Mouse (Mus musculus): Measurements from ENCODE around the gene Cemip2. TPM values are rescaled to one million over a fixed set of nuclear protein-coding genes. Genes with fewer than 3 reads are reported as not detected.

Cemip2 gene
- polyA plus RNA-seq, 1 experiment: 0.58 TPM

DNA sequence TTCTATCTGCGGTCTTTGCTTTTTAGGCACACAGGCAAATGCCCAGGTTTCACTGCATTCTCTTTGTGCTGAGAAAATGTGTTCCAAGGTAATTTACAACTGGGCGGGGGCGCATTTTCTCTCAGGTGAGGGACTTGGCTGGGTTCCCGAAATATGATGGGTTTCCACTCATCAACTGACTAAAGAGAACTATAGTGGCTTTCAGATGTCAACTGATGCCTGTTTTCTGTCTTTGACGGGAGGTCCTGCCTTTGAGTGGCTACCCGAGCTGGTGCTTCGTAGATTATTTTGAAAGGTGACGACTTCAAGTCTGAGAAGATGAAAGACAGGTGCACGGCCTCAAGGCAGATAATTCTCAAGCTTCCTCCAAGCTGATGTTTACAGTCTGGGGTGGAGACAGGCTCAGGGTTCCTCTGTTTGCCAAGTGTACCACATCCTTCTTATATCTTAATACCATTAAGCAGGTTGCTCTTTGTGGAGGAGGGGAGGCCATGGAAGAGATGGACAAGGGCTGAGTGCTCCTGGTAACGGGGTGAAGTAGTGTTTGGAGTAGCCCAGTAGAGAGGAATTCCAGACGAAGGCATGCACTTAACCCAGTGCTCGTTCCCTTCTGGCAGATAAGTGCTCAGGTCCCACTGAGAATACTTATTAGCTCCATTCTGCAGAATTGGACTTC, 80.8 kb downstream of the Cemip2 start:
- TF ChIP-seq POLR2A (IDR thresholded peaks at IDR 0.05; ENCODE audit: control insufficient read depth, low read depth, low read length): no peak
- TF ChIP-seq CTCF (IDR thresholded peaks at IDR 0.05; ENCODE audit: control insufficient read depth, insufficient read depth, insufficient replicate concordance, low read depth, low read length): no peak

GRCm38 (mm10) chr19:21860132-21860531, 82.0 kb downstream of the Cemip2 start:
- Histone ChIP-seq H3K4me1 (ENCODE audit: control insufficient read depth, insufficient read depth, low read length) (no peaks in the 10 kb centered on the region), H3K4me3 (ENCODE audit: control insufficient read depth, low read depth, low read length) (no peak overlapping the region), H3K27ac (ENCODE audit: control insufficient read depth, insufficient read depth, low read depth, low read length) (no peak overlapping the region), H3K27me3 (ENCODE audit: control insufficient read depth, insufficient read depth, low read length) (no peaks in the 10 kb centered on the region), H3K36me3 (ENCODE audit: control insufficient read depth, insufficient read depth, low read length) (no peaks in the 10 kb centered on the region)
- TF ChIP-seq POLR2A (IDR thresholded peaks at IDR 0.05; ENCODE audit: control insufficient read depth, low read depth, low read length) (no peak), CTCF (IDR thresholded peaks at IDR 0.05; ENCODE audit: control insufficient read depth, insufficient read depth, insufficient replicate concordance, low read depth, low read length) (no peak)

More for the DNA sequence above, 80.8 kb downstream of the Cemip2 start:
- no peaks in the 10 kb centered on the region for H3K4me1 ChIP-seq (ENCODE audit: control insufficient read depth, insufficient read depth, low read length)
- no peak overlapping the region for H3K27ac ChIP-seq (ENCODE audit: control insufficient read depth, insufficient read depth, low read depth, low read length)
- no peaks in the 10 kb centered on the region for H3K27me3 ChIP-seq (ENCODE audit: control insufficient read depth, insufficient read depth, low read length)
- H3K4me3 ChIP-seq (ENCODE audit: control insufficient read depth, low read depth, low read length): no peak overlapping the region
- H3K36me3 ChIP-seq (ENCODE audit: control insufficient read depth, insufficient read depth, low read length): no peaks in the 10 kb centered on the region

GRCm38 (mm10) chr19:21860894-21861293, 82.8 kb downstream of the Cemip2 start:
- no peaks in the 10 kb centered on the region for H3K36me3 ChIP-seq (ENCODE audit: control insufficient read depth, insufficient read depth, low read length)
- no peaks in the 10 kb centered on the region for H3K4me1 ChIP-seq (ENCODE audit: control insufficient read depth, insufficient read depth, low read length)
- no peaks in the 10 kb centered on the region for H3K27me3 ChIP-seq (ENCODE audit: control insufficient read depth, insufficient read depth, low read length)
- no peak overlapping the region for H3K4me3 ChIP-seq (ENCODE audit: control insufficient read depth, low read depth, low read length)
- TF ChIP-seq POLR2A (IDR thresholded peaks at IDR 0.05; ENCODE audit: control insufficient read depth, low read depth, low read length): no peak
- TF ChIP-seq CTCF (IDR thresholded peaks at IDR 0.05; ENCODE audit: control insufficient read depth, insufficient read depth, insufficient replicate concordance, low read depth, low read length): no peak
- H3K27ac ChIP-seq (ENCODE audit: control insufficient read depth, insufficient read depth, low read depth, low read length): no peak overlapping the region

DNA sequence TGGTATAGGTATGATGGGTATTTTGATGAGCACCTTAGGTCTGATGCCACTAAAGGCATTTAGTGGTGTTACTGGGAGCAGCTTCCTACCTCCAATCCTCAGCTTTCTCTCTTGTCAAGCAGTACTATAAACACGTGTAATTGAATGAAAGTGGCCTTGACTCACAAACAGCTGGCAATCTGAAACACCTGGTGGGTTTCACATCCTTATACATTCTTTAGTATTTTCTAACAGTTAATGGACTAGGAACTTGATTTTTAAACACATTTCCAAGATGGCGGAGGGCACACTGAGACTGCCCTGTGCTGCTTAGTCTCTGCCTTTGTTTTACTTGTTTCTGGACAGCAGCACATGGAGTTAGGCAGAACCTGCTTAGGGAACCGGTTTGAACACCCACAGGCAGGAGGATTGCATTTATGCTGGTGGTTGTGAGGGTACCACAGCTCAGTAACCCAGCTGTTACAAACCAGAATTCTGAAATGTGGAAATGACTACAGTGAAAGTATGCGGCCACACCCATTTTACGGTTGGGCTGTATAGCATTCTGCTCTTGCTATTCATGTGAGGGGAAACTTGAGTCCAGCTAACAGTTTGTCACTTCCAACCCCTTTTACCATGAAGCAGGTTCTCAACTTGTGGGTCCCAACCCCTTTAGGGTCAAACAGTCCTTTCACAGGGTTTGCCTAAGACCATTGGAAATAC, 84.3 kb downstream of the Cemip2 start:
- no peak for TF ChIP-seq POLR2A (IDR thresholded peaks at IDR 0.05; ENCODE audit: control insufficient read depth, low read depth, low read length)
- TF ChIP-seq CTCF (IDR thresholded peaks at IDR 0.05; ENCODE audit: control insufficient read depth, insufficient read depth, insufficient replicate concordance, low read depth, low read length): no peak
- H3K4me3 ChIP-seq (ENCODE audit: control insufficient read depth, low read depth, low read length): no peak overlapping the region
- H3K36me3 ChIP-seq (ENCODE audit: control insufficient read depth, insufficient read depth, low read length): no peaks in the 10 kb centered on the region
- H3K27ac ChIP-seq (ENCODE audit: control insufficient read depth, insufficient read depth, low read depth, low read length): no peak overlapping the region
- H3K4me1 ChIP-seq (ENCODE audit: control insufficient read depth, insufficient read depth, low read length): no peaks in the 10 kb centered on the region
- no peaks in the 10 kb centered on the region for H3K27me3 ChIP-seq (ENCODE audit: control insufficient read depth, insufficient read depth, low read length)

DNA sequence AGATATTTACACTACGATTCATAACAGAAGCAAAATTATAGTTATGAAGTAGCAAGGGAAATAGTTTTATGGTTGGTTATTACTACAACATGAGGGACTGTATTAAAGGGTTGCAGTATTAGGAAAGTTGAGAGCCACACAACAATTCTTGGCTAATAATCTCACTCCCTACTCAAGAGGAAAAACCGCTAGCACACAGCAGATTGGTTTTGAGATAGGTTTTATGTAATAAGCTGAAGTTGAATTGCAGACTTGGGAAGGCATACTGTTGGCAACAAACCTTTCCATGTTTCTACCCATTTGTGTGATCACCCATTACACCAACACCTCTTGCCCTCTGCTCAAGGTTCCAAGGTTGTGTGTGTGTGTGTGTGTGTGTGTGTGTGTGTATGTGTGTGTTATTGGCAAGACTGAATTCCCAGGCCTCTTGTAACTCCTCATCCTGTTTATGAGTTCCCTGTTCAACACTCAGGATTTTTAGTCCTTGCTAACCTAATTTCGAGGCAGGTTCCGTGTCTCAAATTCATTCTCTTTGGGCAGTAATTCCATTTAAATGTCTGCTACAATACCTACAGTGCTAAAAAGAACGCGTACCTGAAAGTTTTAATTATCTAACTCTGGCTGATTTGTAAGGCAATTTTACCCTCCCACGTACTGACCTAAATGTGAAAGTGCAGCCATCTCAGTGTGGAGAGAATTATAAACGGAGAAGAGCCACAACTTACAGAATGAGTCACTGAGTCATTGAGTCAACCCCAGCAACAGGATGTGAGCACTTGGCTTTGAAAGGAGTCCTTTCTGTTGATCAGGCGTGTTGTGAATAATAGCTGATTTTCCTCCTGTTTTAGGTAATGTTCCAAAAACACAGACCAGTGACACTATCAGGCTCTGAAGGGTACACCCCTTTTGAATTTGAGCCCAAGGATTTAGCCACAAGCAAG, 85.1 kb downstream of the Cemip2 start:
- H3K27me3 ChIP-seq (ENCODE audit: control insufficient read depth, insufficient read depth, low read length): no peaks in the 10 kb centered on the region
- no peak overlapping the region for H3K27ac ChIP-seq (ENCODE audit: control insufficient read depth, insufficient read depth, low read depth, low read length)
- TF ChIP-seq CTCF (IDR thresholded peaks at IDR 0.05; ENCODE audit: control insufficient read depth, insufficient read depth, insufficient replicate concordance, low read depth, low read length): no peak
- TF ChIP-seq POLR2A (IDR thresholded peaks at IDR 0.05; ENCODE audit: control insufficient read depth, low read depth, low read length): no peak
- no peaks in the 10 kb centered on the region for H3K36me3 ChIP-seq (ENCODE audit: control insufficient read depth, insufficient read depth, low read length)
- no peaks in the 10 kb centered on the region for H3K4me1 ChIP-seq (ENCODE audit: control insufficient read depth, insufficient read depth, low read length)
- no peak overlapping the region for H3K4me3 ChIP-seq (ENCODE audit: control insufficient read depth, low read depth, low read length)

- Histone ChIP-seq H3K27ac (ENCODE audit: control insufficient read depth, insufficient read depth, low read depth, low read length) (no peak overlapping the region), H3K27me3 (ENCODE audit: control insufficient read depth, insufficient read depth, low read length) (no peaks in the 10 kb centered on the region), H3K36me3 (ENCODE audit: control insufficient read depth, insufficient read depth, low read length) (no peaks in the 10 kb centered on the region), H3K4me1 (ENCODE audit: control insufficient read depth, insufficient read depth, low read length) (no peaks in the 10 kb centered on the region), H3K4me3 (ENCODE audit: control insufficient read depth, low read depth, low read length) (no peak overlapping the region)
- TF ChIP-seq CTCF (IDR thresholded peaks at IDR 0.05; ENCODE audit: control insufficient read depth, insufficient read depth, insufficient replicate concordance, low read depth, low read length) (no peak), POLR2A (IDR thresholded peaks at IDR 0.05; ENCODE audit: control insufficient read depth, low read depth, low read length) (no peak)
These were observed 87.3 kb downstream of the Cemip2 start for GRCm38 (mm10) chr19:21865242-21866055.
